24 mouse cellular contexts compared by ENCODE assay signal in the genomic region with DNA sequence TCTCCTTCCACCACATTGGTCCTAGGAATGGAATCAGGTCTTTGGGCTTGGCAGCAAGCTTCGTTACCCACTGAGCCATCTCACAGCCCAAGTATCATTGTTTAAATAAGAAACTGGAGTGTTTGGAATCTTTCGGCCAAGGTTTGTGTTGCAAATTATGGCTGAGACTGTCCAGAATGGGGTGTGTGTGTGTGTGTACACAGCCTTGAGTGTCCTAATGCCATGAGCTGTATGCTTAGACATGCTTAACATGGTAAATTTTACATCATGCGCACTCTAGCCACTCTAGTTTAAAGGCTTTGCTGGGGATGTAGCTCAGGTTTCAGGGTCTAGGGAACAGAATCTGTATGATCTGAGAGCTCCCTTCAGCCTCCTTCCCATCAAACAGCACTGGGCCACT. TPM values are rescaled to one million over a fixed set of nuclear protein-coding genes. Genes with fewer than 3 reads are reported as not detected.
"Had no signal": no experiment of that assay in that cellular context is flagged by ENCODE, and none has a peak within 500 bp of the region (broad histone marks: within the 10 kb centered on the region; RNA-seq: fewer than 3 reads in every experiment).

No protein-coding gene starts in this region.

- H3K27me3 ChIP-seq: limb, embryonic 15.5 days; midbrain, embryonic 13.5 days had no signal

- H3K4me2 ChIP-seq: limb, embryonic 12.5 days; limb, embryonic 15.5 days; liver, embryonic 11.5 days; midbrain, embryonic 13.5 days had no signal

- H3K27ac ChIP-seq: hindbrain, postnatal 0 days; limb, embryonic 12.5 days; limb, embryonic 15.5 days; liver, embryonic 14.5 days; midbrain, embryonic 10.5 days; midbrain, embryonic 13.5 days had no signal

- DNase-seq: kidney, postnatal 4 days; left cerebral cortex, postnatal 4 days; liver, postnatal 0 days; thymus, adult 18-20 months; thymus, postnatal 36 days had no signal

- H3K9me3 ChIP-seq: limb, embryonic 12.5 days; limb, embryonic 15.5 days; megakaryocyte, embryonic 14.5 days; midbrain, embryonic 10.5 days; midbrain, embryonic 13.5 days had no signal

- H3K4me3 ChIP-seq: limb, embryonic 12.5 days; limb, embryonic 15.5 days; midbrain, embryonic 10.5 days; midbrain, embryonic 13.5 days had no signal

- H3K36me3 ChIP-seq: limb, embryonic 12.5 days; limb, embryonic 15.5 days; midbrain, embryonic 10.5 days; midbrain, embryonic 13.5 days had no signal

- H3K9ac ChIP-seq: limb, embryonic 12.5 days; limb, embryonic 15.5 days; liver, embryonic 14.5 days; liver, postnatal 0 days had no signal

- ATAC-seq: hindbrain, postnatal 0 days; inflammation-experienced regulatory T-cells, adult 6 months; intestine, embryonic 16.5 days; liver, postnatal 0 days; midbrain, embryonic 13.5 days had no signal

RNA-seq across cellular contexts. Expression of a gene that starts 3.0 kb away (rescaled TPM):
- total RNA-seq: hindbrain, postnatal 0 days; layer of hippocampus, adult 18-20 months; layer of hippocampus, postnatal 14 days; left cerebral cortex, adult 8-10 months; left cerebral cortex, postnatal 14 days; left cerebral cortex, postnatal 4 days; midbrain, postnatal 0 days had no signal
- polyA plus RNA-seq: inflammation-experienced regulatory T-cells, adult 6 months; limb, embryonic 12.5 days; limb, embryonic 15.5 days; liver, postnatal 0 days; midbrain, embryonic 10.5 days; midbrain, embryonic 13.5 days; midbrain, postnatal 0 days; neural tube, embryonic 11.5 days; neural tube, embryonic 14.5 days; spleen, adult 2 months; urinary bladder, adult 2 months had no signal
